Mouse (Mus musculus): Measurements from ENCODE around the gene Poc5.

The Poc5 gene

DNA sequence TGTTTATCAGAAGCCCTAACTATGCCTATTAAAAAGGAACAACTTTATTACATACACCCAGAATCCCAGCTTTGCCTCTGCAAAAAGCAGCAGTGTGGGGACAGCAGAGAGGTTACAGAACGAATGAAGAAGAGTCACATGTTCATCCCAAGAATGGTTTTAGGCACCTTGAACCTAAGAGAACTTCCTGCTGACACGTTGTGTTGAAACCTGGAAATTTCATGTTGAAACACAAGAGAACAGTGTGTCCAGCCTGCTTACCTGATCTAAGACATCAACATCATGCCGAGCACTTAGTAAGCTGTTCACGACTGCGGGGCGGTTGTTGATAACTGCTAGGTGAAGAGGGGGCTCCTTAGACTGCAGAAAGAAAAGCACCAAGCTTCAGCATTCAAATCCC lies 44.9 kb downstream of the Poc5 start:
- DNase-seq, result no peak

DNA sequence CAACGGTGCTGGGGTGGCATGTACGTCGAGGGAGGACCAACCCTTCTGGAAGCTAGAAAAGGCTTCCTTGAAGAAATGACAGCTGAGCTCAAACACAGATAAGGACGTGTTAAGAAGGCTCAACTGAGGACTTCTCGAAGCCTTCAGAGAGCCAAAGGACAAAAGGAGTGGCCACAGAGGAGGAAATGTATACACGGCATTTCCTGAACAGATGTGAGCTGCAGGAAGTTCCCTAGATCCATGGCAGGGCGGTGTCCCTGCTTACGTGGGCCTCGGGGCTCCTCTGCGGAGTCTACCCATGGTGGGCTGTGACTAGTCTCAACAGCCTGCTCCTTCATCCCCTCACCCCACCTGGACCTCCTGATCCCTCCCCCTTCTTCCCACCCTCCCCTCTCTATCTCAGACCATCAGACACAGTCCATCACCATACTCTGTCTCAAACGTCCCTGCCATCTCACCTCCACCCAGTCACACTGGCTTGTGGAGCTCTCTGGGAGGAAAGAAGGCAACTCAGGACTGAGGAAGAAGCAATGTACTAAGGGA lies 45.6 kb downstream of the Poc5 start:
- DNase-seq, result peak; percentile 13

DNA sequence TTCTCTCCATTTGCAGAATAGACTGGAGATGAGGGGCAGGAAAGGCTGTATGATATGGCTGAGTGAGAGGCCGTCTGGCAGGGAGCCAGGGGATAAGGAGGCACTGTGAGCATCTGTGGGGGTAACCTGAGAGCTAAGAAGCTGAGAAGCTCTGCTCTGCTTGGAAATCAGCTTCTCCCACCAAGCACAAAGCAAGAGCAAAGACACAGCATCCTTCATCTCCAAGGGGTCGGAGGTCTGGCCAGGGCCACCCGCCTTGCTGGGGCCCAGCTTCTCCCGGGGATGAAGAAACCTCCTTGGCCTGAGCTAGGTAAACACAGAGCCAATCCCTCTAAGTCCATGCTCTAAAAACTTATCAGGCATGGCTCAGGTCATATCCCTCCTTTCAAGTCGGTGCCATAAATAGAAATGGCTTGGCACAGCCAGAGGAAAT lies 46.8 kb downstream of the Poc5 start:
- no peak for DNase-seq

DNA sequence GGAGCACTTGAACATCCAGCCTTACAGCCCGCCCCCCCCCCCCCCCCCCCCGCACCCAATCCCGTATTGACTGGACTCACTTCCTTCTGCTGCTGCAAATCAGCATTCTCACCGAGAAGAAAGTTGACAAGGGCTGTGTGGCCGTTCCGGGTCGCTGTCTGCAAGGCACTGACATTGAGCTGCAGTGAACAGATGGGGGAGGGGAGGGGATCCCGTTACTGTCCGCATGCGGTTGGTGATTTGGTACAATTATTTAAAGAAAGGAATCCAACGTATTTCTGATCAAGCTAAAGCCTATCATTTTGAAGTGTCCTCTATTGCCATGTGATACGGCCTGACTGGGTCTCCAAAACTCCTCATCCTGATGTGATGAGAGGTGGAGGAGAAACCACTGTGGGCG lies 47.7 kb downstream of the Poc5 start:
- DNase-seq, result no peak

DNA sequence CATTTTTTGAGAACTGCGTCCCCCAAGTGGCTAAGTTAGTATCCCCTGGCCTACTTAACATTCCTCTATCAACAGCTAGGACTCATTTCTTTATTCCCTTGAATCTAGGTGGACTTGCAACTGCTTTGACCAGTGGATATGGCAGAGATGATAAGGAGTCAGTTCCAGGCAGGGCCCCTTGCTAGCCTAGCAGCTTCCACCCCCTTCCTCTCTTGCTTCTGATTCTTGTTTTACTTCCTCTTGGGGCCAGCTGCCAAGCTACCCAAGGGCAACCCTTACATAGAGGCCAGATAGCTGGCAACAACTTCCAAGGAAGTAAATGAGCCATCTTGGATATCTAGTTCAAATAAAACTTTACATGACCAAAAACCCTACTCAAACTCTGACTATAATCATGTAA lies 48.8 kb downstream of the Poc5 start:
- no peak for DNase-seq

DNA sequence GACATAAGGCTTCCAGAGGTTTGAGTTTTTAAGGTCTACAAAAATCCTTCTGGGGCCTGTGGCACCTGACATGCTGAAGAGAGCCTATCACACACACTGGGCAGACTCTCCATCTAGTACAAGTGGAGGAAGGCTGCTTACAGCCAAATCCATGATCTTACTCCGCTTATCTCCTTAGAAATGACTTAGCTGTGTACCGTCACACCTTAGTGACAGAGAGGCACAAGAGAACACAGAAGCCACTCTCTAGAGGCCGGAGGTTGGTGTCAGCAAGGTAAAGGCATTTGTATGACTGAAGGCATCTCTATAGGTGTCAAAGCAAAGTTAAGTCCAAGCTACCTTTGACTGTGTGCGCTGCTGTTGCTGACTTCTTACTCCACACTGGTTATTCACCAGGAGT lies 52.3 kb downstream of the Poc5 start:
- no peak for DNase-seq

DNA sequence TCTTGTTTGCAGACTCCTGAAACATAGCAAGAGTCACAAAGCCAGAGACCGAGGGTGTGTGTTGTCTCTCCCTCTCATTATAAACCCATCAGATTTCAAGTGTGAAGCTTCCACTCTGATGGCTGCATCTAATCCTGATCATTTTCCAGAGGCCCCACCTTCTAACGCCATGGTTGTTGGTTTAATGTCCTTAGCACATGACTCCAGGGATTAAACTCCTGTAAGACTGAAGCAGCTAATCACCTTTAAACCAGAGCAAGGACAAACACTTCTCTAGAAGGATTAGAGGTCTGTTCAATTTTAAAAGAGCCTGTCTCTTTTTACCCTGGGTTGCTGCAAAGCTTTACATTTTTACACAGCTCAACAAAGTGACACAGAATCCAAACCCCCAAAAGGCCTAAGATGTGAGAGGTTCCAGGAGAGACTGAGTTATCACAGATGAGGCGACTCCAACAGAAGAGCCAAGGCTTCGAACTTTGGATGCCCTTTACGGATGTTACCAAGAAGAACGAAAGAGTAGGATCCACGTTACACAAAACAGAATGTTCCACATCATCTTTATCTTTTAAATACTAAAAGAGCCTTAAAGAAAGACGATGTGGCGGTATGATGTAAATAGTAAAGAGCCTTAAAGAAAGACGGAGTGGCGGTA lies 62.2 kb downstream of the Poc5 start:
- DNase-seq, result no peak

DNA sequence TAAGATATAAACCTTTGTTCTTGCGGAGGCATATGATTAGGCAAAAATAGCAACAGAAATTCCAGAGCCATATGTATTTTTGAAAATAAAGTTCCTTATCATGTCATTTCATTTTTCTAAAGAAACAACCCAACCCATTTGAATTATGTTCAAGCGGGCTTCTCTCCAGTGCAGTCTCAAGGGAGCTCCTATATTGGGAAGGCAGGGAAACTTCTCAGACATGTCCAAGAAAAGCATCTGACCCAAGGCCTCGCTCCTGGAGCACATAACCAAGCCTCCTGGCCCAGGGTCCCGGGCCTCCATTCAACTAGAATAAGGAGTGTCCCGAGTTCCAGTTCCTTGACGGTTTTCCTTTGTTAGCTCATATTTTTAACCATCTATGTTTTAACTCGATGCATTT lies 62.8 kb downstream of the Poc5 start:
- DNase-seq, result no peak

DNA sequence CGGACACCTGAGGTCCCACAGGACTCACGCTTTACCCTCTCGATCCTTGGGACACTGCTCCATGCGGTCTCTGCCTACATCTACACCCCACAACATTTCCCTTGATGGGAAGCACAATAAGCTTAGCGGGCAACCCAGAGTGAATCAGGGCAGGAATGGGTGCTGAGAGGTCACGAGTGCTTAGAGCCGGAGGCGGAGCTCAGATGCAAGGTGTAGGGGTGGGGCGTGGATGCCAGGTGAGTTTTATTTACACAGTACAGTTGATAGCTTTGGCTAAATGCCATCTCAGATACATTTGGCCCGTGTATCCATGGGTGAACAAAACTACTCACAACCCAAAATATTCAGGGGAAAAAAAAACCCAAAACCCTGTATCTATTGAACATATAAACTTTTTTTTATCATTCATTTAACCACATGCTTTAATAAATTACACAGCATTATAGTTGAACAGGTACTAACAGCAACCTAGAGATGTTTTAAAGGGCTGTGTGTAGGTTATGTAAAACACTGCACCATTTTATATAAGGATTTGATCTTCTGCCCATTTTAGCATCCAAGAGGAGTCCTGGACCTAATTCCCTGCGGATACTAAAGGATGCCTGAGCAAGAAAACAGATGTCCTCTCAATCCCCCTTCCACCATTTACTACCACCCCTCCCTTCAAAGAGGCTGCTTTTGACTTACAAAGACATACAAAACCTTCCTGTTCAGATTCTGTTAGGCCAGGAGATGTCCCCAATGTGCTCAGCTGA lies 63.5 kb downstream of the Poc5 start:
- no peak for DNase-seq

DNA sequence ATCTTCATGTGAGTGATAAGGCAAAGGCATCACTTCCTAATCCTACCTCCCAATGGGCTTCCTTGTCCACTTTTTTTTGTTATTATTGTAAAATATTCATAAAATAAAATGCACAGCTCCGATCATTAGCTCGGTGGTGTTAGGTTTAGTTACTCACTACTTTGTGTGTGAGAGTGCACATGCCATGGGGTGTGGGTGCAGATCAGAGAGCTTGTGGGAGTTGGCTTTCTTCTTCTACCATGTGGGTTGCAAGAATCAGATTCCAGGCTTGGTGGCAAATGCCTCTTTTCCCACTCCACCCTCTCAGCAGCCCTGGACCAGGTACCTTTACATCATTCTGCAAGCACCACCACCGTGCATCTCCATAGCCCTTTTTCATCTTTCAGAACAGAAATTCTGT lies 64.5 kb downstream of the Poc5 start:
- no peak for DNase-seq

DNA sequence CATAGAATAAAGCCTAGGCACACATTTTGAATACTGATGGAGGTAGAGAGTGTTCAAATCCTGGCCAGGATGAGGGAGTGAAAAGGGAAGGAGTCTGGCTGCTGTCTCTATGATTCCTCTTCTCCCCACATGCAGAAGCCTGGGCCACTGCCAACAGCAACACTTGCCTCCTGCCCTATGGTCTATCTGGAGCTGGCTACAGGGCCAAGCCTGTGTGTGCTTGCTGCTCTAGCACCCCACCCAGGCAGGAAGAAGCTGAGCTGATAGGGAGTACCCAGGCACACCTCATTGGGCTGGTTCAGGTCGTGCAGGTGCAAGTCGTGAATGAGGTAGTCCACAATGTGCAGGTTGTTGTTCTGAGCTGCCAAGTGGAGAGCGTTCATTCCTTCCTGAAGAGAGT lies 66.2 kb downstream of the Poc5 start:
- no peak for DNase-seq

DNA sequence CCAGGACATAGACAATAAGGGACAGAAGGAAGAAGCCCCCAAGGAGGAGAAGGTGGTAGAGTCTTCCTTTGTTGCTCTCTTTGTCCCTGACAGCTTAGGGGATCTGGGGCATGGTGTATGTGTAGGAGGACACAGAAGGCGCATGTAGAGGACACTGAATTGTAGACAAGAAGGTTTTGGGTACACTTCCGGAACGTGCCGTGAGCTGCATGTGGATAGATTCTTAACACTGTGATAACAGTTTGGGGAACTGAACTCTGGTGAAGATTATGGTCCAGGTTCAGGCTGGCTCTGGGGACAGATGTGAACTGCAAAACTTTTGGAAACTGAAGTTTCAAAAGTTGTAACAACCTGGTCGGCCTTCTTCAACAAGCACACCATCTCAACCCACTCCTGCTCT lies 69.5 kb downstream of the Poc5 start:
- no peak for DNase-seq

DNA sequence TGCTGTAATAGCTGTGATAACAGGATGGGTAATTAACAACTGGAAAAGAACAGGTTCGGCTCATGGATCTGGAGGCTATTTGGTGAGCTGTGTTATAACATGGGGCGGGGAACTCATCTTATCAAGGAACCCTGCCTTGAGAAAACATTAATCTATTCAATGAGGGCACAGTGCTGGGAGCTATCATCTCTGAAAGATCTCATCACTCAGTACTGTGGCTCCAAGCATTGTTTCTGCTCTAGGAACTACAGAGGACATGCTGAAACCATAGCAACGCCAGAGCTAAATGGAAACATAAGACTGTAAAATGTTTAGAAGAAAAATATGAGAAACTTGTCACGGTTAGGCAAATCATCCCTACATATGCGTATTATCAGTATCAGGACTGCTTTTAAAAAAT lies 69.9 kb downstream of the Poc5 start:
- DNase-seq, result no peak

DNA sequence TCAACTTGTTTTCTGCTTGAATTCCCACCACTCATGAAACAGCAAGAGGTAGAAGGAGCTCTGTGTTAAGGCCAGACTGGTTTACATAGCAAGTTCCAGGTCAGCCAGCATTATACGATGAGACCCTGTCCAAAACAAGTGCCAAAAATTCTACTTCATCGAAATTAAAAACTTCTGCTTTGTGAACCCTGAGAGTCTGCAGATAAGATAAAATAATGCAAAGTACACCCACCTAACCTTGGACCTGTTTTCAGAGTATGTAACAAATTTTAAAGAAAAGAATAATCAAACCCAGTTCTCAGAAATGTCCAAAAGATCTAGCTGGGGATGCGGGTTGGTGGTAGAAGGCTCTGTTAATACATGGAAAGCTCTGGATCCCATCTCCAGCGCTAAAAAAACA lies 70.5 kb downstream of the Poc5 start:
- no peak for DNase-seq

DNA sequence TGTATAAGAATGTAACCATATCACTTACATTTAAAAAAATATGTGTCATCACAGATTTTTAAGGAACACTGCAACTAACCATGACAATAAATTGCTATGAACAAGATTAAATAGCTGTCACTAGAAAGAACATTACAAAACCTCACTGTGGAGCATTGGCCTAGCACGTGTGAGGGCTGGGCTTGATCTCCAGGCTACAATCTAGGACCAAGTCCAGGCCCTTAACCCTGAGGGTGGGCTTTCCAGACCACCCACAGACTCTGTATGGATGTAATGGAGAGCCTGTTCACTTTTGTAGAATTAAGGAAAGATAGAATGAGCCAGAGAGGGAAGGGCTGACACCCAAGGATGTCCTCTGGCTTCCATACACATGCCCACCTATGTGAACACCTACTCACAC lies 74.5 kb downstream of the Poc5 start:
- no peak for DNase-seq

DNA sequence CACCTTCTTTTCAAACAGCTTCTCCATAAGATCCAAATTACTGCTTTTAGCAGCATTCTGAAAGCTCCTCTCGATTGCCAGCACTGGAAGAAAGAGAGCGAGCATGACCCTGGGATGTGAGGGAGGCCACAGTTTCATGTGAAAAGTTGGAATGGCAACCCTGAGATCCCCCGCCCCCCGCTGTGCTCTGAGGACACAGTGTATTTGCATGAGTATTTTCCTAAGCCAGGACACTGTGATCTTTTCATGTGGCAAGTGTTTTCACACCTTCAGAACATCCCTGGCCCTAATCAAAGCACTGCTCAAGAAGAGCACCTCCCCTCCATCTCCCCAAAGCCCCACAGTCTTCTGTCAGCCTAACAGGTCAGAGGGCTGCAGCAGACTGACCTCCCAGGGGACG lies 77.2 kb downstream of the Poc5 start:
- DNase-seq, result no peak

Data from thymus, postnatal 25 days (tissue).